Mouse (Mus musculus) retina, embryonic 14.5 days (tissue): Measurements from ENCODE around the gene Ccdc163.
A peak's percentile ranks its signal among the peaks of the same experiment; 100 is the strongest.

ENCODE experiments used
- DNase-seq: peaks from one replicate; pipeline ENCODE4 v3.0.0-alpha.2; 2015; ENCODE audit warnings: low spot score

Gene Ccdc163

GRCm38 (mm10) chr4:116780541-116780940 is 72.2 kb downstream of the Ccdc163 start:
- DNase-seq, result no peak

GRCm38 (mm10) chr4:116781366-116781765 is 73.1 kb downstream of the Ccdc163 start:
- DNase-seq, result no peak

DNA sequence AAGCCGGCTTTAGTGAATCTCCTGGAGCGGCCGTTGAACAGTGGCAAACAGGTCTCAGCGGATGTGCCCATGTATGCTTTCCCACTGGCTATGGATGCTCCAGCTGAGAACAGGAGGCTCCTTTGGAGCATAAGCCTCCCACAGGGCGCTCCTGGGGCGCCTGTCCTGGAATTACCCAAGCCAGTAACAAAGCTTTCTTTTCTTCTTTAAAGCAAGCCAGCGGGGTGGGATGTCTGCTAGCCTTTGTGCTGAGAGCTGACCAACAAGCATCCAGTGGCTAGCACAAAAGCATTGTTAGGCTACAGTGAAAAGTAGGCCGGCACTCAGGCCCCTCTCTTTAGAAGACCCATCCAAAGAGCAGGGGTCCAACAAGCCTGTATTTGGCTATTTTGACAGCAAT is 73.9 kb downstream of the Ccdc163 start:
- DNase-seq, result peak; percentile 63

DNA sequence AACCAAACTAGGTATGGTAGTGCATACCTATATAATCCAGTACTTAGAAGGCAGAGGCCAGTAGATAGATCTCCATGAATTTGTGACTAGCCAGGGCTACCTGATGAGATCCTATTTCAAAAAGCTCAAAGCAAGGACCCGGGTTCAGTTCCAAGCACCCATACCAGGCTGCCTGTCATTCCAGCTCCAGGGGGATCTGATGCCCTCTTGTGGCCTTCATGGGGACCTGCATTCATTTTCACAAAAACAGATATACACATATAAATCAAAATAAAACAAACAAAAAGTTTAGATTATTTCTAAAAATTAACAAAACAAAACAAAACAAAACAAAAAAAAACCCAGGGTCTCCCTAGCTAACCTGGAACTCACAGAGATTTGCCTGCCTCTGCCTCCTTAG is 78.3 kb downstream of the Ccdc163 start:
- DNase-seq, result no peak

GRCm38 (mm10) chr4:116787985-116788760 is 79.9 kb downstream of the Ccdc163 start:
- DNase-seq, result no peak

- DNase-seq, result peak; percentile 98
Measured at GRCm38 (mm10) chr4:116788956-116789355, 80.6 kb downstream of the Ccdc163 start.

GRCm38 (mm10) chr4:116792453-116792852 is 84.1 kb downstream of the Ccdc163 start:
- DNase-seq, result no peak

DNA sequence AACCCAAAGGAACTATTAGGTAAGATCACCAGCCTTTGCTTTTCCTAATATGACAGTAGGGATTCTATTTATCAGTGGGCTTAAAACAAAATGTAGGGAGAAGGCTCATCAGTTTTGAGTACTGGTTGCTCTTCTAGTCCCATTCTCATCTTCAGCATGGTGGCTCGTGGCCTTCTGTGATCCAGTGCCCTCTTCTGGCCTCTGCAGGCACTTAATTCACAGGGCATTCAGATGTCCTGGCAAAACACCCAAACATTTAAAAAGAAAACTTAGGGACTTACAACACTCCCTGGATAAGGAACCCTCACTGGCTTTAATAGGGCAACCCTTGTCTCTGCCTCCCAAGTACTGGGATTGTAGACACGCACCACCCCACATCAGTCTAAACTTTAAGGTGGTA is 86.0 kb downstream of the Ccdc163 start:
- DNase-seq, result no peak

DNA sequence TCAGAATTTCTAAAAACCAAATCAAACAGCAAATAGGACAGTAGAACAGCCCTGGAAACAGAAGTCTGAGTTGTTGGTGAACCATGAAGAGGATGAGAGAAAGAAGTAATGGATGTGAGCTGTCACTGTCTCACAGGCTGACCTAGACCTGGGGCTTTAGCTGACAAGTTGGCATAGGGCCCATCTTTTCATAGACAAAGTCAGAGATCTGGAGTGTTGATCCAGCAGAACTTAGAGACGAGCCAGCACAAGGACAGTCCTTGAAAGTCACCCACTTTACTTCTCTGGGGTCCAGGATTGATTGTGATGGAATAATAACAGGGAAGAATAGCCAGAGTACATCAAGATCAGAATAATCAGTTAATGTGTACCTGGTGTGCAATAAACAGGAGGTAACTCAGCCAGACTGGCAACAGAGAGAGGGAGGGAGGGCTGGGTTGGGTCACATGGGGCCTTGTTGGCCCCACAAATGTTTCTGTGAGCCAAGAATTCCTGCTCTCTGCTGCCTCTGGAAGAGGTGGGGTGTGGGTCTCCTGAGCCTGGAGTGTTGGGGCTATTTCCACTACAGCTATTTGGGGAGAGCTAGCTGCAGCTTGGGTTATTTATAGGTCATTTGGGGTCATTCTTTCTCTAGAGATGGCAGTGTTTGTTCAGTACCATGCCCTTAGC is 88.3 kb downstream of the Ccdc163 start:
- DNase-seq, result no peak

GRCm38 (mm10) chr4:116799901-116800300 is 91.6 kb downstream of the Ccdc163 start:
- DNase-seq, result peak; percentile 63
